Mouse (Mus musculus): Measurements from ENCODE around the gene Tom1. TPM values are rescaled to one million over a fixed set of nuclear protein-coding genes. Genes with fewer than 3 reads are reported as not detected.
A peak's percentile ranks its signal among the peaks of the same experiment; 100 is the strongest.

Tom1 gene
- polyA plus RNA-seq, 1 experiment from 2014 or later: 13.2 TPM

GRCm38 (mm10) chr8:75016422-75016821 lies 17.1 kb upstream of the Tom1 start:
- DNase-seq (no peak), ATAC-seq (ENCODE audit: low read depth) (no peak)
- WGBS (ENCODE audit: insufficient replicate concordance): 50% methylated on average over 1 of the region's 1 CpGs
- Histone ChIP-seq H3K9ac (0 out of 2 replicates have a peak overlapping the region, but pooled peaks have one; percentile 29), H3K36me3 (peaks cover 22% of the 10 kb centered on the region), H3K4me1 (replicated peaks) (peaks cover 49% of the 10 kb centered on the region), H3K27ac (no peak overlapping the region), H3K4me2 (no peak overlapping the region), H3K27me3 (no peaks in the 10 kb centered on the region), H3K9me3 (replicated peaks) (no peaks in the 10 kb centered on the region), H3K4me3 (replicated peaks) (no peak overlapping the region)

GRCm38 (mm10) chr8:75018274-75018972 lies 15.1 kb upstream of the Tom1 start:
- WGBS (ENCODE audit: insufficient replicate concordance): 56% methylated on average over 5 of the region's 5 CpGs
- DNase-seq: no peak
- H3K4me2 ChIP-seq: no peak overlapping the region
- no peak overlapping the region for H3K4me3 ChIP-seq (replicated peaks)
- peaks cover 42% of the 10 kb centered on the region for H3K36me3 ChIP-seq
- H3K9ac ChIP-seq: 0 out of 2 replicates have a peak overlapping the region, but pooled peaks have one; percentile 15
- no peaks in the 10 kb centered on the region for H3K9me3 ChIP-seq (replicated peaks)
- peaks cover 47% of the 10 kb centered on the region for H3K4me1 ChIP-seq (replicated peaks)
- H3K27ac ChIP-seq: no peak overlapping the region
- no peak for ATAC-seq (ENCODE audit: low read depth)
- H3K27me3 ChIP-seq: no peaks in the 10 kb centered on the region

- H3K4me3 ChIP-seq (replicated peaks): no peak overlapping the region
- no peaks in the 10 kb centered on the region for H3K9me3 ChIP-seq (replicated peaks)
- DNase-seq (no peak), ATAC-seq (ENCODE audit: low read depth) (no peak)
- H3K36me3 ChIP-seq: peaks cover 68% of the 10 kb centered on the region
- H3K27ac ChIP-seq: no peak overlapping the region
- no peaks in the 10 kb centered on the region for H3K27me3 ChIP-seq
- no peak overlapping the region for H3K9ac ChIP-seq
- peaks cover under 1% of the 10 kb centered on the region for H3K4me1 ChIP-seq (replicated peaks)
- no peak overlapping the region for H3K4me2 ChIP-seq
- 81% methylated on average over 3 of the region's 3 CpGs for WGBS (ENCODE audit: insufficient replicate concordance)
Measured at GRCm38 (mm10) chr8:75023660-75024316, 9.7 kb upstream of the Tom1 start.

GRCm38 (mm10) chr8:75025809-75026208 lies 7.7 kb upstream of the Tom1 start:
- H3K4me1 ChIP-seq (replicated peaks): no peaks in the 10 kb centered on the region
- H3K4me3 ChIP-seq (replicated peaks): no peak overlapping the region
- no peaks in the 10 kb centered on the region for H3K9me3 ChIP-seq (replicated peaks)
- H3K27me3 ChIP-seq: no peaks in the 10 kb centered on the region
- no peak overlapping the region for H3K27ac ChIP-seq
- no peak overlapping the region for H3K9ac ChIP-seq
- peaks cover 80% of the 10 kb centered on the region for H3K36me3 ChIP-seq
- 87% methylated on average over 4 of the region's 4 CpGs for WGBS (ENCODE audit: insufficient replicate concordance)
- no peak for ATAC-seq (ENCODE audit: low read depth)
- no peak for DNase-seq
- H3K4me2 ChIP-seq: no peak overlapping the region

GRCm38 (mm10) chr8:75030453-75031024 lies 3.0 kb upstream of the Tom1 start:
- Histone ChIP-seq H3K4me1 (replicated peaks) (peaks cover 18% of the 10 kb centered on the region), H3K9me3 (replicated peaks) (no peaks in the 10 kb centered on the region), H3K4me3 (replicated peaks) (no peak overlapping the region), H3K27ac (no peak overlapping the region), H3K4me2 (no peak overlapping the region), H3K27me3 (no peaks in the 10 kb centered on the region), H3K36me3 (peaks cover 45% of the 10 kb centered on the region), H3K9ac (no peak overlapping the region)
- no peak for ATAC-seq (ENCODE audit: low read depth)
- DNase-seq: no peak
- 89% methylated on average over 3 of the region's 3 CpGs for WGBS (ENCODE audit: insufficient replicate concordance)

GRCm38 (mm10) chr8:75032961-75033360 lies 544 bp upstream of the Tom1 start:
- DNase-seq (no peak), ATAC-seq (ENCODE audit: low read depth) (peak; percentile 1)
- no peaks in the 10 kb centered on the region for H3K27me3 ChIP-seq
- peaks cover 30% of the 10 kb centered on the region for H3K36me3 ChIP-seq
- H3K4me3 ChIP-seq (replicated peaks): peak overlapping the region; percentile 73
- peak overlapping the region; percentile 96 for H3K4me2 ChIP-seq
- WGBS (ENCODE audit: insufficient replicate concordance): 62% methylated on average over 5 of the region's 5 CpGs
- no peaks in the 10 kb centered on the region for H3K9me3 ChIP-seq (replicated peaks)
- H3K9ac ChIP-seq: peak overlapping the region; percentile 49
- H3K27ac ChIP-seq: peak overlapping the region; percentile 60
- H3K4me1 ChIP-seq (replicated peaks): peaks cover 18% of the 10 kb centered on the region

GRCm38 (mm10) chr8:75034285-75034684 lies 780 bp downstream of the Tom1 start:
- peaks cover 25% of the 10 kb centered on the region for H3K4me1 ChIP-seq (replicated peaks)
- H3K27ac ChIP-seq: peak overlapping the region; percentile 66
- ATAC-seq (ENCODE audit: low read depth) (no peak), DNase-seq (no peak)
- peak overlapping the region; percentile 96 for H3K4me2 ChIP-seq
- WGBS (ENCODE audit: insufficient replicate concordance): 2% methylated on average over 17 of the region's 17 CpGs
- peak overlapping the region; percentile 81 for H3K9ac ChIP-seq
- H3K9me3 ChIP-seq (replicated peaks): no peaks in the 10 kb centered on the region
- H3K4me3 ChIP-seq (replicated peaks): peak overlapping the region; percentile 73
- peaks cover 18% of the 10 kb centered on the region for H3K36me3 ChIP-seq
- no peaks in the 10 kb centered on the region for H3K27me3 ChIP-seq

GRCm38 (mm10) chr8:75035640-75036039 lies 2.1 kb downstream of the Tom1 start:
- no peak overlapping the region for H3K4me2 ChIP-seq
- H3K27me3 ChIP-seq: no peaks in the 10 kb centered on the region
- H3K9ac ChIP-seq: no peak overlapping the region
- no peaks in the 10 kb centered on the region for H3K9me3 ChIP-seq (replicated peaks)
- H3K4me3 ChIP-seq (replicated peaks): no peak overlapping the region
- ATAC-seq (ENCODE audit: low read depth): no peak
- H3K4me1 ChIP-seq (replicated peaks): peaks cover 29% of the 10 kb centered on the region
- no peak overlapping the region for H3K27ac ChIP-seq
- no peak for DNase-seq
- peaks cover 7% of the 10 kb centered on the region for H3K36me3 ChIP-seq

- no peak overlapping the region for H3K27ac ChIP-seq
- H3K9ac ChIP-seq: no peak overlapping the region
Measured at GRCm38 (mm10) chr8:75038497-75038896, 5.0 kb downstream of the Tom1 start.

GRCm38 (mm10) chr8:75039754-75040153 lies 6.2 kb downstream of the Tom1 start:
- Histone ChIP-seq H3K4me2 (no peak overlapping the region), H3K27ac (no peak overlapping the region), H3K36me3 (no peaks in the 10 kb centered on the region), H3K9ac (no peak overlapping the region), H3K9me3 (replicated peaks) (no peaks in the 10 kb centered on the region), H3K4me1 (replicated peaks) (peaks cover 16% of the 10 kb centered on the region), H3K4me3 (replicated peaks) (no peak overlapping the region), H3K27me3 (no peaks in the 10 kb centered on the region)
- 56% methylated on average over 1 of the region's 1 CpGs for WGBS (ENCODE audit: insufficient replicate concordance)
- ATAC-seq (ENCODE audit: low read depth) (no peak), DNase-seq (no peak)

More at GRCm38 (mm10) chr8:75038497-75038896, 5.0 kb downstream of the Tom1 start:
- no peak for DNase-seq
- no peak overlapping the region for H3K4me2 ChIP-seq
- peaks cover 22% of the 10 kb centered on the region for H3K4me1 ChIP-seq (replicated peaks)
- H3K36me3 ChIP-seq: no peaks in the 10 kb centered on the region
- H3K27me3 ChIP-seq: no peaks in the 10 kb centered on the region
- no peaks in the 10 kb centered on the region for H3K9me3 ChIP-seq (replicated peaks)
- H3K4me3 ChIP-seq (replicated peaks): no peak overlapping the region
- ATAC-seq (ENCODE audit: low read depth): no peak

GRCm38 (mm10) chr8:75042171-75042570 lies 8.7 kb downstream of the Tom1 start:
- H3K9ac ChIP-seq: no peak overlapping the region
- no peaks in the 10 kb centered on the region for H3K36me3 ChIP-seq
- H3K27me3 ChIP-seq: no peaks in the 10 kb centered on the region
- H3K4me2 ChIP-seq: no peak overlapping the region
- no peak overlapping the region for H3K4me3 ChIP-seq (replicated peaks)
- WGBS (ENCODE audit: insufficient replicate concordance): 73% methylated on average over 2 of the region's 2 CpGs
- ATAC-seq (ENCODE audit: low read depth) (no peak), DNase-seq (no peak)
- peaks cover 11% of the 10 kb centered on the region for H3K4me1 ChIP-seq (replicated peaks)
- no peaks in the 10 kb centered on the region for H3K9me3 ChIP-seq (replicated peaks)
- H3K27ac ChIP-seq: no peak overlapping the region
